In genomic region chr2:143838698-143839097, GRCm38 (mm10) we compare ENCODE assay signal across 8 mouse cellular contexts. TPM values are rescaled to one million over a fixed set of nuclear protein-coding genes. Genes with fewer than 3 reads are reported as not detected.
A peak's percentile ranks its signal among the peaks of the same experiment; 100 is the strongest.
DNase-seq lines count a peak whose midpoint lies in the region; ATAC-seq and TF ChIP-seq lines count a peak whose summit lies in the region.

No protein-coding gene starts in this region.

- H3K9me3 ChIP-seq in kidney, postnatal 0 days (replicated peaks; ENCODE audit: low read length), result no peaks in the 10 kb centered on the region
- H3K9me3 ChIP-seq in MEL (replicated peaks; ENCODE audit: insufficient read depth, low read length), result no peaks in the 10 kb centered on the region
- no peaks in the 10 kb centered on the region for H3K9me3 ChIP-seq in intestine, embryonic 14.5 days (ENCODE audit: control insufficient read depth, low read length)
- H3K9me3 ChIP-seq in midbrain, embryonic 10.5 days (replicated peaks), result no peaks in the 10 kb centered on the region

- TF ChIP-seq RAD21 in MEL (IDR thresholded peaks at IDR 0.05; ENCODE audit: low read depth, low read length), result peak; percentile 56

- no peak for TF ChIP-seq POLR2A in MEL (IDR thresholded peaks at IDR 0.05; ENCODE audit: control insufficient read depth in 1 of 2, insufficient read depth in 1 of 2, low read depth in 1 of 2, low read length in 2 of 2, poor library complexity in 1 of 2)

- peaks cover 4% of the 10 kb centered on the region; the same call in 1 of the 2 replicates for H3K4me1 ChIP-seq in kidney, postnatal 0 days (replicated peaks; ENCODE audit: insufficient read depth, low read length)
- peaks cover 7 to 9% of the 10 kb centered on the region in 2 experiments for H3K4me1 ChIP-seq in MEL (ENCODE audit: control insufficient read depth in 1 of 2, insufficient read depth in 2 of 2, low read length in 2 of 2)
- no peaks in the 10 kb centered on the region for H3K4me1 ChIP-seq in intestine, embryonic 14.5 days (replicated peaks; ENCODE audit: control insufficient read depth, insufficient read depth, low read length)
- H3K4me1 ChIP-seq in midbrain, embryonic 10.5 days, result peaks cover 5% of the 10 kb centered on the region

- WGBS in kidney, postnatal 0 days, result 57% methylated on average over 5 of the region's 5 CpGs
- WGBS in intestine, embryonic 14.5 days, result 49% methylated on average over 5 of the region's 5 CpGs
- WGBS in midbrain, embryonic 10.5 days, result 72% methylated on average over 5 of the region's 5 CpGs

- peak; percentile 50 for DNase-seq in kidney, postnatal 0 days (ENCODE audit: low spot score)
- DNase-seq in kidney, adult 18-20 months, result no peak
- DNase-seq in MEL (ENCODE audit: low read depth, low spot score), result peak; percentile 81
- peak; percentile 57 for DNase-seq in intestine, embryonic 14.5 days (ENCODE audit: low spot score)
- DNase-seq in midbrain, embryonic 10.5 days (ENCODE audit: low spot score), result no peak
- DNase-seq in ovary, adult 18-20 months (ENCODE audit: low spot score), result no peak

- H3K36me3 ChIP-seq in kidney, postnatal 0 days (ENCODE audit: insufficient read depth, low read length), result no peaks in the 10 kb centered on the region
- peaks cover 0 to 3% of the 10 kb centered on the region in 2 experiments; a peak in 2 of 4 replicates for H3K36me3 ChIP-seq in MEL (ENCODE audit: control insufficient read depth in 1 of 2, insufficient read depth in 2 of 2, low read length in 2 of 2)
- no peaks in the 10 kb centered on the region for H3K36me3 ChIP-seq in intestine, embryonic 14.5 days (ENCODE audit: control insufficient read depth, insufficient read depth, low read length)
- no peaks in the 10 kb centered on the region for H3K36me3 ChIP-seq in midbrain, embryonic 10.5 days

- no peak for ATAC-seq in kidney, postnatal 0 days (replicated peaks; ENCODE audit: low FRiP score, low read depth)
- ATAC-seq in intestine, embryonic 14.5 days (replicated peaks; ENCODE audit: low FRiP score, low TSS enrichment, low read depth), result peak; percentile 82
- peak; percentile 81 for ATAC-seq in megakaryocyte progenitor cell, adult 5-6 weeks (replicated peaks; ENCODE audit: poor library complexity)
- ATAC-seq in erythroid progenitor cell, adult 5-6 weeks (replicated peaks; ENCODE audit: low FRiP score, poor library complexity, severe bottlenecking), result no peak

- peak; percentile 61 to 62 for TF ChIP-seq EP300 in MEL (IDR thresholded peaks at IDR 0.05; ENCODE audit: low read depth in 1 of 2, low read length in 2 of 2)

- TF ChIP-seq CTCF in kidney, postnatal 0 days (IDR thresholded peaks at IDR 0.05; ENCODE audit: low read depth), result peak; percentile 59
- TF ChIP-seq CTCF in MEL (IDR thresholded peaks at IDR 0.05 in 2 of 3, conservative IDR thresholded peaks at IDR 0.05 in 1 of 3; ENCODE audit: control insufficient read depth in 1 of 3, insufficient read depth in 1 of 3, low read depth in 2 of 3, low read length in 3 of 3, poor library complexity in 1 of 3, severe bottlenecking in 1 of 3), result peak; percentile 40 to 63 (median 42)

- H3K9ac ChIP-seq in kidney, postnatal 0 days (ENCODE audit: low read depth, low read length), result no peak overlapping the region
- no peak overlapping the region for H3K9ac ChIP-seq in MEL (ENCODE audit: control insufficient read depth, low read depth, low read length, poor library complexity, severe bottlenecking)
- H3K9ac ChIP-seq in intestine, embryonic 14.5 days (ENCODE audit: low read length), result no peak overlapping the region

- H3K79me2 ChIP-seq in MEL (ENCODE audit: control insufficient read depth, insufficient read depth, low read length, poor library complexity), result no peaks in the 10 kb centered on the region

- no peak overlapping the region for H3K4me2 ChIP-seq in kidney, postnatal 0 days (ENCODE audit: low read length)
- H3K4me2 ChIP-seq in intestine, embryonic 14.5 days (ENCODE audit: low read length), result no peak overlapping the region

- H3K4me3 ChIP-seq in kidney, postnatal 0 days (replicated peaks; ENCODE audit: low read depth, low read length), result no peak overlapping the region
- no peak overlapping the region for H3K4me3 ChIP-seq in MEL (ENCODE audit: control insufficient read depth in 1 of 2, insufficient read depth in 1 of 2, low read depth in 2 of 2, low read length in 2 of 2)
- H3K4me3 ChIP-seq in intestine, embryonic 14.5 days (ENCODE audit: low read depth, low read length), result no peak overlapping the region
- H3K4me3 ChIP-seq in midbrain, embryonic 10.5 days, result no peak overlapping the region

- H3K27ac ChIP-seq in kidney, postnatal 0 days, result no peak overlapping the region
- no peak overlapping the region for H3K27ac ChIP-seq in MEL (ENCODE audit: control insufficient read depth, low read depth, low read length)
- H3K27ac ChIP-seq in intestine, embryonic 14.5 days (ENCODE audit: low read depth), result no peak overlapping the region
- no peak overlapping the region for H3K27ac ChIP-seq in midbrain, embryonic 10.5 days (replicated peaks)

- H3K27me3 ChIP-seq in kidney, postnatal 0 days (ENCODE audit: insufficient read depth, low read length), result no peaks in the 10 kb centered on the region
- H3K27me3 ChIP-seq in MEL (ENCODE audit: control insufficient read depth in 1 of 2, insufficient read depth in 2 of 2, low read length in 2 of 2), result no peaks in the 10 kb centered on the region
- no peaks in the 10 kb centered on the region for H3K27me3 ChIP-seq in intestine, embryonic 14.5 days (replicated peaks; ENCODE audit: control insufficient read depth, insufficient read depth, low read length)
- H3K27me3 ChIP-seq in midbrain, embryonic 10.5 days (ENCODE audit: low read depth, poor library complexity, severe bottlenecking), result no peaks in the 10 kb centered on the region

TF ChIP-seq in MEL, 35 proteins besides CTCF, POLR2A, EP300 and RAD21 (continues in another document):
- peak; percentile 76 for TF ChIP-seq MXI1 (IDR thresholded peaks at IDR 0.05; ENCODE audit: low read depth, low read length)
- no peak for TF ChIP-seq UBTF (IDR thresholded peaks at IDR 0.05; ENCODE audit: borderline replicate concordance, insufficient read depth, low read depth, low read length)
- TF ChIP-seq MAFK (IDR thresholded peaks at IDR 0.05; ENCODE audit: borderline replicate concordance, low read depth, low read length), result no peak
- TF ChIP-seq ZMIZ1 (IDR thresholded peaks at IDR 0.05; ENCODE audit: low read depth, low read length), result no peak
- TF ChIP-seq TBP (IDR thresholded peaks at IDR 0.05; ENCODE audit: low read depth, low read length), result no peak
- TF ChIP-seq KAT2A (conservative IDR thresholded peaks at IDR 0.05; ENCODE audit: low read depth, low read length), result no peak
- no peak for TF ChIP-seq NRF1 (IDR thresholded peaks at IDR 0.05; ENCODE audit: insufficient read depth, low read depth, low read length, poor library complexity, severe bottlenecking)
- TF ChIP-seq MAZ (IDR thresholded peaks at IDR 0.05; ENCODE audit: low read depth, low read length), result no peak
- TF ChIP-seq HCFC1 (IDR thresholded peaks at IDR 0.05; ENCODE audit: low read depth, low read length), result no peak
- TF ChIP-seq ELF1 (IDR thresholded peaks at IDR 0.05; ENCODE audit: low read depth, low read length), result no peak
- TF ChIP-seq POLR2AphosphoS5 (IDR thresholded peaks at IDR 0.05; ENCODE audit: borderline replicate concordance, low read depth, low read length), result no peak
- TF ChIP-seq SIN3A (IDR thresholded peaks at IDR 0.05; ENCODE audit: low read length), result peak; percentile 63
- 0 out of 2 replicates have a peak, but pooled peaks have one; percentile 33 for TF ChIP-seq ETS1 (IDR thresholded peaks at IDR 0.05; ENCODE audit: low read depth, low read length)
- TF ChIP-seq MYC (IDR thresholded peaks at IDR 0.05; ENCODE audit: low read depth, low read length), result peak; percentile 79
- TF ChIP-seq ZNF384 (IDR thresholded peaks at IDR 0.05; ENCODE audit: low read depth, low read length), result no peak
- TF ChIP-seq JUND (IDR thresholded peaks at IDR 0.05; ENCODE audit: low read depth, low read length), result no peak
- no peak for TF ChIP-seq NELFE (IDR thresholded peaks at IDR 0.05; ENCODE audit: low read depth, low read length)
- TF ChIP-seq ZKSCAN1 (IDR thresholded peaks at IDR 0.05; ENCODE audit: low read depth, low read length), result no peak
- TF ChIP-seq GATA1 (IDR thresholded peaks at IDR 0.05; ENCODE audit: low read depth, low read length), result peak; percentile 59; the same call in 1 of the 2 replicates
- no peak for TF ChIP-seq USF2 (IDR thresholded peaks at IDR 0.05; ENCODE audit: borderline replicate concordance in 1 of 2, insufficient read depth in 1 of 2, low read depth in 1 of 2, low read length in 2 of 2)
- peak; percentile 13; the same call in 1 of the 2 replicates for TF ChIP-seq TAL1 (IDR thresholded peaks at IDR 0.05; ENCODE audit: low read length)
- TF ChIP-seq BHLHE40 (IDR thresholded peaks at IDR 0.05; ENCODE audit: borderline replicate concordance, low read depth, low read length), result no peak
- TF ChIP-seq CHD2 (IDR thresholded peaks at IDR 0.05; ENCODE audit: low read length), result no peak
- no peak for TF ChIP-seq POLR2AphosphoS2 (IDR thresholded peaks at IDR 0.05; ENCODE audit: low read length)
- TF ChIP-seq E2F4 (IDR thresholded peaks at IDR 0.05; ENCODE audit: borderline replicate concordance, low read depth, low read length), result no peak
- TF ChIP-seq TCF12 (IDR thresholded peaks at IDR 0.05; ENCODE audit: low read depth, low read length), result 0 out of 2 replicates have a peak, but pooled peaks have one; percentile 39
- no peak for TF ChIP-seq MYB (IDR thresholded peaks at IDR 0.05; ENCODE audit: low read depth, low read length)
- TF ChIP-seq ZC3H11A (IDR thresholded peaks at IDR 0.05; ENCODE audit: low read depth, low read length), result peak; percentile 52
- TF ChIP-seq MEF2A (IDR thresholded peaks at IDR 0.05; ENCODE audit: extremely low read depth, insufficient replicate concordance, low read depth, low read length, poor library complexity, severe bottlenecking), result no peak

RNA-seq across cellular contexts. Expression of gene Bfsp1, which starts 24.3 kb away (rescaled TPM):
- polyA plus RNA-seq in kidney, postnatal 0 days (2015; fragmentation: Nextera tagmentation; extraction: Ambion mirVana), result 1.6 and 2.2 TPM in 2 replicates
- 3.1 and 3.4 TPM in 2 replicates for total RNA-seq in MEL (2012; rRNA removed)
- polyA plus RNA-seq in MEL (2012; ENCODE audit: insufficient read depth in 1 of 2, insufficient read length in 2 of 2, low read depth in 1 of 2, low replicate concordance in 2 of 2, missing spikeins in 1 of 2), result 1 to 10 TPM in 1 of 2 experiments, not detected in 1; 2.7 TPM
- 1.6 and 2.3 TPM in 2 replicates for polyA plus RNA-seq in intestine, embryonic 14.5 days (2014; fragmentation: Nextera tagmentation; extraction: Ambion mirVana)
- total RNA-seq in megakaryocyte progenitor cell, adult 5-6 weeks (2015), result 0.07 TPM in 1 of 2 replicates, not detected in the other
- 0.50 TPM in 1 of 2 replicates, not detected in the other for total RNA-seq in megakaryocyte progenitor cell, adult 5-6 weeks (2017)
- polyA plus RNA-seq in midbrain, embryonic 10.5 days (2016; fragmentation: Nextera tagmentation; extraction: Ambion mirVana), result 1.7 and 2.2 TPM in 2 replicates
- total RNA-seq in erythroid progenitor cell, adult 5-6 weeks (2015; ENCODE audit: low replicate concordance), result not detected in 2 replicates
- not detected in 2 replicates for total RNA-seq in erythroid progenitor cell, adult 5-6 weeks (2017; ENCODE audit: low replicate concordance)

Comparison
In these comparisons a context has a peak if more than half of its experiments do, and no peak if none do; other contexts are left out.
1. DNase-seq: peak in kidney, postnatal 0 days (single experiment), MEL (single experiment) and intestine, embryonic 14.5 days (single experiment); none in kidney, adult 18-20 months (single experiment), midbrain, embryonic 10.5 days (single experiment) and ovary, adult 18-20 months (single experiment).
2. ATAC-seq: peak in intestine, embryonic 14.5 days (single experiment) and megakaryocyte progenitor cell, adult 5-6 weeks (single experiment); none in kidney, postnatal 0 days (single experiment) and erythroid progenitor cell, adult 5-6 weeks (single experiment).